Mouse (Mus musculus) urinary bladder, postnatal 25 days (tissue): ENCODE results near the gene Sik3.
"Not testable (repeated sequence)": the region's sequence is repeated elsewhere in the genome, so short reads cannot be mapped to it uniquely, and the experiment has no call there.

Experiments
- DNase-seq: peaks from one replicate; pipeline ENCODE4 v3.0.0; 2022; ENCODE audit warnings: low spot score

The Sik3 gene

DNA sequence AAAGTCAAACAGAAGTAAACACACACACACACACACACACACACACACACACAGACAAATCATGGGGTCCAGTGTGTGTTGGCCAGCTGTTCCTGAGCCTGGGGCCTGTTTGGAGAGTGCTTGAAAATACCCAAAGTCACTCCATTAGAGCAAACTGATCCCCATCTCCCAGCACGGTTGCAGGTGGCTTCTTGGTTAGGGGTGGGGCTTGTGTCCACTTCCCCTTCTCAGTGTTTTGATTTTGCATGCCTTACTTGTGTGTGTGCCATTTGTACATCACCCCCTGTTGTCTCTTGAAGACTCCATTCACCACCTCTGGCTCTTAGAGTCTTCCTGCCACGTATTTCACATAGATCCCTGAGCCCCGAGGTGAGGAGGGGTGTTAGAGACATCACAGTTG, 45.4 kb downstream of the Sik3 start:
- DNase-seq = no peak

DNA sequence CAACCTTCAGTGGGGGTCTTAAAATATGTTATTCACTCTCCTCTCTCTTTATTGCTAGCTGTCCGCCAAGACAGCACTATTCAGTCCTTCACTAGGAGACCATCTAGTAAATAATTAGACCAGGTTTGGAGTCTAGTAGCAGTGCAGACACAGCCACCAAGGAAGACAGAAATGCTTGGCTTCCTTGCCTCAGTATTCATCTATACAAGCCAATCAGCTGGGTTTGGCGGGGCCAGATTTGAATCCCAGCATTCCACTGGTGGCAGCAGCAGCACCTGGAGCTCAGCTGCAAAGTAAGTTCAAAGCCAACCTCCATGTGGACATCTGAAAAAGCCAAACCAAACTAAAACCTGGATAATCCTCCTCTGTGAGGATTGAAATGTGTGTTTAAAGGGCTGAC, 47.6 kb downstream of the Sik3 start:
- DNase-seq = no peak

DNA sequence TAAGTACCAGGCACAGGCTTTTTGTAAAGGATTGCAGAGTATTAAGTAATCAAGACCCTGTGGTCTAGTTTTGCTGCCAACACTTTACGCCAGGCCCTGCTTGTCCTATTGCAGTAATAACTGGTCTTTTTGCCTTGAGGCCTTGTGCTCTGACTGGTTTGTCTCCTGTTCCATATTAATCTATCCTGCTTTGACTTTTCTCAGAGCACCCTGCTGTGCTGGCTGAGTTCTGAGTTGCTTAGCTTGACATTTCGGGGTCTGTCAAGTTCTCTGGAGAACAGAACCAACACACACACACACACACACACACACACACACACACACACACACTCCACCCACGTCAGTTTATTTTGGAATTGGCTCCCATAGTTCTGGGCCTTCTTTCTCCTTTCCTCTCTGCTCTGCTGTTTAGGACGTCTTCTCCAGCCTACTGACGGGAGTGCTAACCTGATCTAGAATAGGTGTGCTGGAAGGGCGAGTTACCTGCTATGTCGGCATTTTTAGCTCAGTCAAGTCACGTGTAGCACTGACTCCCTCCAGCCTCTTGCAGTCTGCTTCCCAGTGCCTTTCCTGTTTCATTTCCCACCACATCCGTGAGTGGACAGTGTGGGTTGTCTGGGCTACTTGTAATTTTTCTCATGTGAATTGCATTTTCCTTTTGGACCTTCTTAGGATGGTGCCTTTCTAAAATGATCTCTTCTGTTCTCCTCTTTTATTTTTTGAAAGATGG, 49.2 kb downstream of the Sik3 start:
- DNase-seq = no peak

DNA sequence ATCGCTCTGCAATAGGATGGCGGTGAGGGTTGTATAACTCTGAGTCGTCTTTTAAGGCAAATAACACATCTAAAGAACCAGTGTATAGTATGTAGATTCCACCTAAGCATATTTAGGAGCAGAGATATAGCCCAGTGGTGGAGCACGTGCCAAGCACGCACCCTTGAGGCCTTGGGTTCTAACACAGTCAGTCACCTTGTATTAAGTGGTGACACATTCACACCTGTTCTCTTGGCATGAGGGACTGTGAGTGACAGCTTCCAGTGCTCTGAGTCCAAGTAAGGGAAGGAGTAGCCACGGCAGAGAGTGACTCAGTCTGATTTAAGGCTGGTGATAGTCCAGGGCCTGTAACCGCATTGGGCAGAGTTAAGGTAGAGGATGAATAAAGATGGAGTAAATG, 51.7 kb downstream of the Sik3 start:
- DNase-seq = no peak

DNA sequence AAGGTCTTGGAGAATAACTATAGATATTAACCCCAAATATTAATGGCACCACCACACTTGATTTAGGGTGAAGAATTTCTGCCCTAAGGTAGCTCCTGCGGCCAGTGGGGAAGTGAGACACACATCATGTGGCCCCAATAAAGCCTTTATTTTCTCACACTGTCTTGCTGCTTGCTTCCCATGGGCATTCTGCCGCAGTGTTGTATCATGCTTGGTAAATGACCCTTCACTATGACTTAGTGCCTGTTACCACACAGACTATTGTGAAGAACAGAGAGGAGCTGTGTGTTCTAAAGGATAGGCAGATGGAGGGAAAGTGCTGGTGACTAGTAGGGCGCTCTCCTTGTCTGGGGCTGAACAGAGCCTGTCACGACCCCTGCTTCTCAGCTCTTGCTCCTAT, 54.1 kb downstream of the Sik3 start:
- no peak for DNase-seq

DNA sequence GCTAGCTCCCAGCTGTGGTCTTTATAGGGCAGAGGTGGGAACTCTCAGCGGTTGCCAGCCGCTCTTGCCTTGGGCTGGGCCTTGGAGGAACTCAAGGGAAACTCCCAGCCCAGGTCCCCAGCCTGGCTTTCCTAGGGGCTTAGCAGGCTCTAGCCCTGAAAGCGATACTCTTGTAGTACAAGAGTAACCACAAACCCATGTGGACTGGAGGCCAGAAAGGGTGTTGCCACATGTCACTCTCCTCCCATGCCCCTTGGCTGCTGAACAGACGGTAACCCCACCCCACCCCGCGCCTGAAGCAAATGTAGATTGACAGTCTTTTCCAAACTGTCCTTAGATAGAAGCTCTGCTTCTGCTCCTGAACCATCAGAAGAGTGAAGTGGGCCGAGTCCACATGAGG, 55.1 kb downstream of the Sik3 start:
- DNase-seq = no peak

DNA sequence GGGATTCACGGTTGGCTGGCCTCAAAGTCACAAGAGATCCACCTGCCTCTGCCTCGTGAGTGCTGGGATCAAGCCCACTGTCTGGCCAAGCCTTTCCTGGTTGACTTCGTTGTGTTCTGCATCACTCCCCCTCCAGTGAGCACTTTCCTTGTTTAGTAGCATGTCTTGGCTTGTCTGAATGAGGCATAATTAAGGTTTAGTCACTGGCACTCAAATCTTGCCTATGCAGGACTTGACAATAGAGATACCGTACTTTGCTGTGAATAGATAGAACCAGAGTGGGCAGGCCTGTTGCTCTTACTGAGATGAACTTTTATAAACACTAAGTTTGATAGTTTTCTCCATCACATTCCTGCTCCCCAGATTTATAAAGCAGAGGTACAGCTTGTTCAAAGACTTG, 56.4 kb downstream of the Sik3 start:
- no peak for DNase-seq

DNA sequence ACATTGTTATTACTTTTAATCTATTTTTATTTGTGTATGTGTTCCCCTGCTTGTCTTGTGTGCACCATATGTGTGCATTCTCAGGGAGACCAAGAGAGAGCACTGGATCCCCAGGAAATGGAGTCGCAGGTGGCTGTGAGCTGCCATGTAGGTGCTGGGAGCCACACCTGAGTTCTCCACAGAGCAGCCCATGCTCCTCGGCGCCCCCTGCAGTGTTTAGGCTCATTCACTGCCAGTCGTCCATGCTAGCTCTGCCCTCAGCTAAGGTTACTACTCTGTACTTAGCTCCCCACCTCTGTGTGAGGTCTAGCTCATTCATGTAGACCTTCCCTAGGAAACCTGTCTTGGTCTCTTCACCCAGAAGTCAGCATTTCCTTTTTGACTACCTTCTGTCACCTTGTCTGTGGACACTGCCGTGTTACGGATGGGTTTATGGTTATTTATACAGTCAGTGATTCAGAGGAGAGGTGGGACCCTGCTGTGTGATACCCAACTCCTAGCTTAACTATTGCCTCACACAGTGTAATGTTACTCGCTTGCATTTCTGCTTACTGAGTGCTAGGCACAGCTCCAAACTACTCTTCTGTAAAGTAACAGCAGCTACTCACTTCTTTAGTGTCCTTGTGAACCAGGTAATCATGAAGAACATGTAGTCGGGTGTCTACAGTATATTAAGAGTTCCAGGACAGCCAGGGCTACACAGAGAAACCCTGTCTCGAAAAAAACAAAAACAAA, 59.6 kb downstream of the Sik3 start:
- DNase-seq = no peak

DNA sequence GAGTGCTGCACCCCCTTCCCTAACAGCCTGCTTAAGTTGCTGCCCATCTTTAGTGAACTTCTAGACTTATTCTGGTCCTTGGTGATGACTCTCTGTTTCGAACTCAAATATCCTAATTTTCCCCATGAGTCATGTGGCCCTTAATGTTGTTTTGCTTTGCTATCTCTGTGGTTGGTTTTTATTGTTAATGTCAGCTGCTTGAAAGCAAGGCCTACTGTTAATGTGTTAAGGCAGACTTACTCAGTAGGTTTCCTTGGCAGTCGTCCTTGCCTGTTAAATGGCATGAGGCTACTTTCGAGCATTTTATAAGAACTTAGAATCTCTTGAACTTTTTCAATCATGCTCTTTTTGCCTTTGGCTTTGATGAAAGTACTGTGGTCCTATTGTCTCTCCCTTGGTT, 60.8 kb downstream of the Sik3 start:
- DNase-seq = no peak

DNA sequence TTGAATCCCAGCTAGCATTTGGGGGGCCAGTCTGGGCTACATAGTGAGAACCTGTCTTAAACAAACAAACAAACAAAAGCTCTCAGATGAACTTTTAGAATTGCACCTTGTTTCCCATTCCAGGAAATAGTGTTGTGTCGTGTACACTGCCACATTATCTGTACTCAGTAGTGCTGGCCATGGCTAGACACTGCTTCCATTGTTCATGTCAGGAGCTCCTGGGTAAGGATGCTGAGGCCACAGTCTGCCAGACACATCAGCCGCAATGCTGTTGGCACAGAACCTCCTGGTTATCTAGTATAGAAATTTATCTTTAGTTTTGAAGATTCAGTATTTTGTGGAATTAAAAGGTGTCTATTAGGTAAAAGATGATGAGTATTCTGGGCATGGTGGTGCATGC, 63.0 kb downstream of the Sik3 start:
- no peak for DNase-seq

DNA sequence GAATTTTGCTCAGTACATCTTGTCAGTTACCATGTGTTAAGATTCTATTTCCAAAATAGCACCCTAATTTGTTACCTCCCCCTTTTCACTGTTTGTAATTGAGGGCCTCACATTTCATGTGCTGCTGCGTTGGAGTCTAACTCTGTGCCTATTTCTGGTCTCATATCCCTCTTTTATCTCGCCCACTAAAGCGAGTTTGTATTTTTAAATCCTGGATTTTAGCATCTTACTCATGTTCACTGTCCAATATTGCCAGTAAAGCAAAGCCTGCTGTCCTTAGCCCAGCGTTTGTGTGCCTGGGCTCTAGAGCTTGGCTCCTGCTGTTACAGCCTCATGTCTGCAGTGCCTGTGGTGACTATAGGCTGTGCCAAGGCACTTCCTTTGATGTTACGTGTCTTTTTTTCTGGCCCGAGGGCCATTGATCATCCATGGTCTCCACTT, 69.8 kb downstream of the Sik3 start:
- DNase-seq = no peak

DNA sequence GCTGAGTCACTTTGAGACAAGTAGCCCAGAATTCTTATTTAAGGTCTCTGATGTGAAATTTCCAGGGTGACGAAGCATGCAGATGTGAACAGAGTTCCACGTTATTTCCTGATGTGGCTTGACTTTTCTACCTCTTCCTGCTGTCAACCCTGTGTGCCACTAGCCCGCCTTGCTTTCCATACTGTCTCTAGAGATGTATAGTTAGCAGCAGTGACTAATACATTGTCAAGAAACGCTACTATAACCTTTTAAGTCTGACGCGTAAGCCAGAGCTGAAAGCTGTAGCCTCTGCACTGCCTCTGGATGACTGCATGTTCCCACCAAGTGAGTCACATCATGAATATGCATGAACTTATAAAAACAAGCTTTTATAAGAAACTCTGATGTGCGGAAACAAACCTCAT, 70.9 kb downstream of the Sik3 start:
- DNase-seq = no peak

DNA sequence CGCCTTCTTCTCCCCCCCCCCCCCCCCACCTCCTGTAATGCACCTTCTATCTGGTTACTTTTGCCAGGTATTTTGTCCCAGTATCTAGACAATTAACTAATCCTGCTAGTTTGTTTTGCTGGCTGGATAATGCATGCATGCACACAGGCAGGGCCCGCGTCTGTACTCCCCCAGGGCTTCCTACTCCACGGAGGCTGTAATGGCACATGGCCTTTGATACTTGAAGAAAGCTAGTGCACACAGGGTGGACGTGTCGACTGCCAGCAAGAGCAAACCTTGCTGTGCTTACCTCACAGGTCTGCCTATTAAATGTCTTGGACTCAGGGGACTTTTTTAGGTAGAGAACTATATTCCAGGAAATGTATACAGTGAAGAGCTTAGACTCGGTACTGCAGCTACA, 73.3 kb downstream of the Sik3 start:
- no peak for DNase-seq

DNA sequence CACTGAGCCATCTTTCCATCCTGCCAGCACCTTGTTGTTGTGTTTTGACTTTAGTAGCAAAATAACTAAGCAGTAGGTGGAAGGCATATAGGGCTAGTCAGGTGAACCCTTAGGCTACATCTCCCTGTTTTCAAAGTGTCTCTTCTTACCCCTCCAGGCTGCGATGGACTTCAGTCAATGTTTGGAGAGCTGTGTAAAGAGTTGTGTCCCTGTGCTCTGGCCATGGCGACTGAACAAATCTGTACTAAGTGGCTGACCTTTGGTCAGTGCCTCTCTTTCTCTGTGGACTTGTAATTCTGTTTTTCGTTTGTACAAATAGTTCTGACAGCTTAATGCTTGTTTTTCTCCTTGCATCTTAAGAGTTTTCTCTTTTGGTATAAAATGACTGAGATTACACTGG, 74.2 kb downstream of the Sik3 start:
- DNase-seq = no peak

DNA sequence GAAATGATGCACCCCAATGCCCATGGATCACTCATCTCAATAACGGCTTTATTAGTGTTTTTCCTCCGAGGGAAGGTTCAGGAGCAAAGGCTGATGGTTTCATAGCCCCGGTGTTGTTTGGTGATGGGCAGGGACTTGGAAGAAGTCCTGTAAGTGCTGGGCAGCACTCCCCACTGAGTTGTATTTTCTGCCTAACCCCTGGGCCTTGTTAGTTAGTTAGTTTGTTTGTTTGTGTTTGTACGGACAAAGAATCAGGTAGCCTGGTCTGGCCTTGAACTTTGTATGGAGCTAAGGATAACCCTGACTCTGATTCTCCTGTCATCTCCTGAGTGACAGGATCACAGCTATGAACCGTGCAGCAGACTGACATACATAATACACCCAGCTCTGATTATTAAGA, 74.8 kb downstream of the Sik3 start:
- DNase-seq = no peak

DNA sequence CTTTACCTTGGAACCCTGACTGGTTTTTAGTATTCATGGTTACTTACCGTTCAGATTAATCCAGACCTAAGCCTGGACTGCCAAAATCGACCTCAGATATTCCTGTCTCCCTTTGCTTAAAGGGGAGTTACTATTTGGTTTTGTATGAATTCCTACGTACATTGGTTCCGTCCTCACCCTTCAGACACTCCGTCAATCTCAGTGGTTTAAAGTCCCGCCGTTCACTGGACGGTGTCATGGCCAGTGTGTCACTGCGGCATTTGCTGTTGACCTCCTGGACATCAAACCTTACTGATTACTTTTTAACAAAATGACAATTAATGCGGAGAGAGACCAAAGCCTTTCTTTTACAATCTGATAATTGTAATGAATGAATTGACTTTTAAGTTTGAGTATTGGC, 76.1 kb downstream of the Sik3 start:
- DNase-seq = no peak

DNA sequence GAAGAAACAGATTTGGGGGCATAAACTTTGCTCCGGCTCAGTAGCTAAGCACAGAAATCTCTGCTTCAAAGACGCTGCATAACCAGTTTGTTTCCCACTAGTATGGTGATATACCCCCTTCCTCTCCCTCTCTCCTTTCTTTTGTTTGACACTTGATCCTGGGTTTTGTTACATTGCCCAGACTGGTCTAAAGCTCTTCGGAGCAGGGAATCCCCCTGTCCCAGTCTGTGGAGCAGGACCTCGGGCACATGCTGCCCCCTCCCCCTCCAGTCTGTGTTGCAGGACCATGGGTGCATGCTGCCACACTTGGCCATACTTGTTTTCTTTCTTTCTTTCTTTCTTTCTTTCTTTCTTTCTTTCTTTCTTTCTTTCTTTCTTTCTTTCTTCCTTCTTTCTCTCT, 77.4 kb downstream of the Sik3 start:
- DNase-seq = no peak

DNA sequence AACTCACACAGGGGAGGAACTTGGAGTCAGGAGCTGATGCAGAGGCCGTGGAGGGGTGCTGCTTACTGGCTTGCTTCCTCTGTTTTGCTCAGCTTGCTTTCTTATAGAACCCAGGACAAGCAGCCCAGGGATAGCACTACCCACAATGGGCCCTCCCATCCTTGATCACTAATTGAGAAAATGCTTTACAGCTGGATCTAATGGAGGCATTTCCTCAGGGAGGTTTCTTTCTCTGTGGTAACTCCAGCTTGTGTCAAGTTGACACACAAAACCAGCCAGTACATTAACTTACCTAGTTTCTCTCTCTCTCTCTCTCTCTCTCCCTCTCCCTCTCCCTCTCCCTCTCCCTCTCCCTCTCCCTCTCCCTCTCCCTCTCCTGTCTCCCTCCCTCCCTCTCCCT, 78.5 kb downstream of the Sik3 start:
- not testable (repeated sequence) for DNase-seq

DNA sequence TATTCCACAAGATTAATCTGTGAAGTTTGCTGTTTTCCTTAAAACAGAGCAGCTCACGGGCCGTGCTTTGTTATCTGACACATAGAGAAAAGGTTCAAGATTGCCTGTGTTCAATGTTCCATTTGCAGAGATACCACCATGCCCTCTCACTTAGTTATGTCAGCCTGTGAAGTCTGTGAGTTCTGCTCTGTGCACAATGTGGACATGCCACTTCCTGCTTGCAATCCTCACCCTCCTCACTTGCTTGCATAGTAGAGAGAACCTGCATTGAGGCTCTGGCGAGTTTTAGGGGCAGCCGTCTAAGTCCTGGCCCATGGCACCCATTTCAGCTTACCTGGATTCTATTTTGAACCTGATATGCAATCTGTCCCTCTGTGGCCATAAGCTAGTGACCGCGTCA, 80.0 kb downstream of the Sik3 start:
- DNase-seq = no peak

DNA sequence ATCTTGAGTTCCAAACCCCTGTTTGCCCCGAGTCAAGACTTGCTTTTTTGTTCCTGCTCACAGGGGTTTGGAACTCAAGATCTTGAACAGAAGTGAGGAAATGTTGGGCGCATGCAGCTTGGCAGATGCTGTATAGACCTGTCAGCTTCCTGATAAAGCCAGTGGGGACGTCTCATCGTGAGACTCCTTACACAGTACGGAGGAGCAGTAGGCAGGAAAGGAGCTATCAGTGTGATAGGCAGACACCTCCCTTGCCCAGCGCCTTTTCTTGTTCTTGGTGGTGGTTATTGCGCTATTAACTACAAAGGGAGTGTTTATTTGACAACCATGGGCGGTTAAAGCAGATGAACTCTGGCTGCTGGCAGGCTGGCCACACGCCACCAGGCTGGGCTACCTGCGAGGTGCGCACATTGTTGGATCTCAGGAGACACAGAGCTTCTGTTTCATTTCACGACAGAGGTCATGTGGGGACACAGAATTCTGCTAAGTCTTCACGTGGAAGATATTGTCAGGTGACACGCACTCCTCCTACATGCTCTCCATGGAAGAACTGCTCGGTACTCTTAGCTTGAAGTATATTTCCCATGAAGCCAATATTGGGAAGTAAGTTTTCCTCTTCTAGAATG, 85.9 kb downstream of the Sik3 start:
- DNase-seq = no peak

DNA sequence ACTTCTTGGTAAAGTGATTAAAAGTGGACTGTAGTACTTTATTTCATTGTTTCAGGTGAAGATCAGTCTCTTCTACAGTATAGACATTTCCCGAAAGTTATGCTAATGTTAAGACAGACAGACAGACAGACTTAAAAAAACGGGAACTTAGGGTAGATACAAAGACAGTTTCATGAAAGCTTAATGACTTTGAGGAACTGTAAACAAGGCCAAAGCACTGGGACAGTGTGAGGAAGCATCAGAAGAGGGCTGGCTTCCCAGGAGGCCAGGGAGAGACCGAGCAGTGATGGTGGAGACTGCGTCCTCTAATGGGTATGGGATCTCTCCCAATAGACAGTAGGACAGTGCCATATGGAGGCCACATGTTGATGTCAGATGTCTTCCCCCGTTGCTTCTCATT, 86.5 kb downstream of the Sik3 start:
- no peak for DNase-seq

DNA sequence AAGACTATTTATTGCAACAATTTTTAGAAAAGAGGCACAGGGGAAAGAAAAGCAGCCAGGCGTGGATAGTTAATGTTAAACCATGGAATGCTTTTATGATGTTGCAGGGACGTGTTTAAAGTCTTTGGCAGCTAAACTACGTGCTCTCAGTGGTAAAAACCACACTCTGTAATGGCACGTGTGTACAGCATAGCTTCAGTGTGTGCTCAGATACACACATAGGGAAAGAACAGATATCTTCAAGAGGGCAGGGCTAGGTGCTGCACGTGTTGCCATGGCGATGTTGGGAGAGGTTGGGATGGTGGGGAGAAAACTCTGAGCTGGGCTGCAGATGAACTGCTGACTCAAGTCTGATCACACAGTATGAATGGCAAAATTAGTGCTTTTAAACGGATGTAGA, 90.5 kb downstream of the Sik3 start:
- DNase-seq = no peak

DNA sequence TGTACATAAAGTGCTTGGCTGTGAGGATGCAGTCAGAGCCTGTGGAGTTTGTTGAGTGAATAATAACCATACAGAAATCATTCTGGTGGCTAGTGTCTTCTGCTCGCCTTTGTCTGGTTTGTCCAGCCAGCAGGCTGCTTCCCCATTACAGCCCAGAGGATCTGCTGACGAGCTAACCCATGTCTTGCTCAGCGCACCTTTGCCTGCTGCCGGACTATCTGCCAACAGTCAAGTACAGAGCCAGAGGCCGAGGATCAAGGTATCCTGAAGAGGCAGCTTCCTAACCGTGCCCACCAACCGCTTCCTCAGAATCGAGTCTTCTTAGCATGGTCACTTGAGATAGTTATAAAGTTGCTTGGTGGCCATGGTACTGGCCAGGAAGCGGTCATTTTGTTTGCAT, 93.5 kb downstream of the Sik3 start:
- DNase-seq = no peak

DNA sequence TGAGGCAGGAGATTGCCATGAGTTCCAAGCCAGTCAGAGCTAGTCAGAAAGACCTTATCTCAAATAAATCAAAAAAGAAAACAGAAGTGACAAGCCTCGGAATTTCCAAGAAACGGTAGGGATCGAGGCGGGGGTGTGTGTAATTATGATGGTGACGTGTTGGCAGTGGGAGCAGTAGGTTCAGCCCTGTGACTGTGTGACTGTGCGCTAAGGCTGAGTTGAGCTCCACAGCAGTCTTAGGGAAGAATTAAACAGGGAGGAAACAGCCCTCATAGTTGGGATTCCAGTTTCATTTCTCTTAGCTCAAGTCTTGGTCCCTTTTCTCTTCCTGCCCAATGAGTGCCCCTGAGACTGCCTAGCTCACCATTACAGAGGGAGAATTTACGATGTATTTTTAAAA, 98.0 kb downstream of the Sik3 start:
- no peak for DNase-seq
